Mouse (Mus musculus): ENCODE measurements at regions not wholly inside any gene's neighbourhood (a gene's known extent, or its start where the extent isn't known, plus 50 kb on each side); places are given as distances from the start of the nearest gene placed in this dataset.

DNA sequence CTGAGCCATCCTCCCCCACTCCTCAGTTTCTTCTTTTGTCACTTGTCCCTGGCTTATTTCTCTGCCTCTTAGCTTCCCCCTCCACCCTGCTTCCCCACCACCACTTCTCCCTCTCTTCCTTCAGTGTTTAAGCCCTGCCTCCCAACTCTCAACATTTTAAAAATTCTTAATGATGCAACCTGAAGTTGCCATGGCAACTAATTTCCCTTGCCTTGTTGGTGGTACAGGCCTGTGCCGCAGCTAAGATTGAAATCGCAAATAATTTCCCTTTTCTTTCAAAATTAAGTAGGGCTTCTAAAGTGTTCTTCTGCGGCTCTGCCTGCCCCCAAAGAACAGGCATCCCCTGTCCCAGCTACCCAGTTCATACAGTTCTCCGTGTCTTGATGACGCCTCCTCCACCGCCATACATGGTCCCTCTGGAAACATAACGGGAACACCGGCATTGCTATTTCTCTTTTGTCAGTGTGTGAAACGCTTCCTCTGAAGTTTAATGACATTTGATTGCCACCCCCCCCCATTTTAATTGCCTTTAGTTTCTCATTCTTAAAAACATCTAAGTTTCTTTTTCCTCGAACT lies 92.6 kb upstream of the Vrk1 start:
- TF ChIP-seq POLR2A (IDR thresholded peaks at IDR 0.05; ENCODE audit: borderline replicate concordance, insufficient read depth, low read length) (no peak), CTCF (IDR thresholded peaks at IDR 0.05; ENCODE audit: borderline replicate concordance, insufficient read depth, low read depth, low read length) (no peak)
- H3K4me1 ChIP-seq (ENCODE audit: control insufficient read depth, insufficient read depth, low read length), result no peaks in the 10 kb centered on the region
- H3K27me3 ChIP-seq (ENCODE audit: control insufficient read depth, insufficient read depth, low read length), result no peaks in the 10 kb centered on the region; the same call in 1 of the 2 replicates
- H3K4me3 ChIP-seq (replicated peaks; ENCODE audit: insufficient read depth, low read depth, low read length), result no peak overlapping the region
- WGBS, result 82% methylated on average over 10 of the region's 10 CpGs
- DNase-seq, result no peak
- no peak overlapping the region for H3K27ac ChIP-seq (ENCODE audit: insufficient read depth, low read length)

DNA sequence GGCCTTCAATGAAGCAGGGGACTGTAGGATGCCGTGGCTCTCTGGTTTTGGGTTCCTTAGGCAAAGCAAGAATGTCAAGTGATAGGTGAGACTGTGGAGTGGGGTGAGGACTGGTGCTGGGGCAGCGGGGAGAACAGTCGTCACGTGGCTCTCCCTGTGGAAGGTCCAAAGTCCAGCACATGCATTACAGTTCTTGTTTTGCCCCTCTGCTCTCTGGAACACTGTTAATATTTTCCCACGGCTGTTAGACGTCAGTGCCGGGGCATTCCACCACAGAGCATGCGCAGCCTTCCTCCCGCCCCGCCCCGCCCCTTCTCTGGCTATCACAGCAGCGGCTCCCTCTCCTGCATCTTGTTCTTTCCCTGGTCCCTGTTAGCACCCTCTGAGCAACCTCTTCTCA lies 91.3 kb upstream of the Vrk1 start:
- TF ChIP-seq CTCF (IDR thresholded peaks at IDR 0.05; ENCODE audit: borderline replicate concordance, insufficient read depth, low read depth, low read length), result no peak
- TF ChIP-seq POLR2A (IDR thresholded peaks at IDR 0.05; ENCODE audit: borderline replicate concordance, insufficient read depth, low read length), result no peak
- H3K27me3 ChIP-seq (ENCODE audit: control insufficient read depth, insufficient read depth, low read length), result no peaks in the 10 kb centered on the region; the same call in 1 of the 2 replicates
- DNase-seq, result no peak
- 73% methylated on average over 12 of the region's 12 CpGs for WGBS
- H3K27ac ChIP-seq (ENCODE audit: insufficient read depth, low read length), result no peak overlapping the region
- H3K4me3 ChIP-seq (replicated peaks; ENCODE audit: insufficient read depth, low read depth, low read length), result no peak overlapping the region
- H3K4me1 ChIP-seq (ENCODE audit: control insufficient read depth, insufficient read depth, low read length), result no peaks in the 10 kb centered on the region

DNA sequence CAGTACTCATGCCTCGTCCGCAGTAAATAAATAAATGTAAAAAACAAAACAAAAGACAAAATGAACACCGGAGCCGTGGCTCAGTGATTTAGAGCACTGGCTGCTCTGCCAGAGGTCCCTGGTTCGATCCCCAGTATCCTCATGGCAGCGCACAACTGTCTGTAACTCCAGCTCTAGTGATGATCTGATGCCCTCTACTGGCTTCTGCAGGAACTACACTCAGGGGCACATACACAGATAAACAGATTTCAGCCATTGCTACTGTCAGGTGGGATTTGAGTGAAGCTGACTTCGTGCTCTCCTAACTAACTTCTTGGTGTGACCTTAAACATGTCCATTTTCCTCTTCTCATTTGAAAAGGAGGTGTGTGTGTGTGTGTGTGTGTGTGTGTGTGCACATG lies 82.8 kb upstream of the Vrk1 start:
- no peak for DNase-seq
- Histone ChIP-seq H3K4me1 (ENCODE audit: control insufficient read depth, insufficient read depth, low read length) (no peaks in the 10 kb centered on the region), H3K27me3 (ENCODE audit: control insufficient read depth, insufficient read depth, low read length) (no peaks in the 10 kb centered on the region; the same call in 1 of the 2 replicates), H3K4me3 (replicated peaks; ENCODE audit: insufficient read depth, low read depth, low read length) (no peak overlapping the region), H3K27ac (ENCODE audit: insufficient read depth, low read length) (no peak overlapping the region)
- 96% methylated on average over 7 of the region's 7 CpGs for whole genome bisulfite sequencing
- no peak for TF ChIP-seq CTCF (IDR thresholded peaks at IDR 0.05; ENCODE audit: borderline replicate concordance, insufficient read depth, low read depth, low read length)
- no peak for TF ChIP-seq POLR2A (IDR thresholded peaks at IDR 0.05; ENCODE audit: borderline replicate concordance, insufficient read depth, low read length)

DNA sequence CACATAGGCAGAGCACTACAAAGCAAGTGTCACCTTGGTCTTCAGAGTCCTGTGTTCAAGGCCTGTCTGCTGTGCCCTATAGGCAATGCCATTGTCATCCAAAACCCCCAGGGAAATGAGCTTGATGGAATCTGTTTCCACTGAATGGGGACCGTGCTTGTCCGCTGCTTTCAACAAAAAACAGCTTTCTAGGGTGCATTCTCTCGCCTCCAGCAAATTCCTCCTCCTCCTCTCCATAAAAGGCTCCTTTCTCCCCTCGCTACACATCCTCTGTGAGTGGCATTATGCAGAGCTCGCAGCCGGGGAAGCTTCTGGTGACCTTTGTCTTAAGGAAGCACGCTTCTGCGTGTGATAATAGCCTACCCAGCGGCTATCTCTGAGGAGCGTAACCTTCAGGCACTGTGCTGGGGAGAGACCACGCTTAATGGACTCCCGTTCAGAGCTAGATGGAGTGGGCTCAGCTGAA lies 80.5 kb upstream of the Vrk1 start:
- H3K4me3 ChIP-seq (replicated peaks; ENCODE audit: insufficient read depth, low read depth, low read length), result no peak overlapping the region
- no peak for DNase-seq
- WGBS, result 21% methylated on average over 12 of the region's 12 CpGs
- no peaks in the 10 kb centered on the region; the same call in 1 of the 2 replicates for H3K27me3 ChIP-seq (ENCODE audit: control insufficient read depth, insufficient read depth, low read length)
- H3K27ac ChIP-seq (ENCODE audit: insufficient read depth, low read length), result no peak overlapping the region
- no peak for TF ChIP-seq POLR2A (IDR thresholded peaks at IDR 0.05; ENCODE audit: borderline replicate concordance, insufficient read depth, low read length)
- TF ChIP-seq CTCF (IDR thresholded peaks at IDR 0.05; ENCODE audit: borderline replicate concordance, insufficient read depth, low read depth, low read length), result no peak
- no peaks in the 10 kb centered on the region for H3K4me1 ChIP-seq (ENCODE audit: control insufficient read depth, insufficient read depth, low read length)

DNA sequence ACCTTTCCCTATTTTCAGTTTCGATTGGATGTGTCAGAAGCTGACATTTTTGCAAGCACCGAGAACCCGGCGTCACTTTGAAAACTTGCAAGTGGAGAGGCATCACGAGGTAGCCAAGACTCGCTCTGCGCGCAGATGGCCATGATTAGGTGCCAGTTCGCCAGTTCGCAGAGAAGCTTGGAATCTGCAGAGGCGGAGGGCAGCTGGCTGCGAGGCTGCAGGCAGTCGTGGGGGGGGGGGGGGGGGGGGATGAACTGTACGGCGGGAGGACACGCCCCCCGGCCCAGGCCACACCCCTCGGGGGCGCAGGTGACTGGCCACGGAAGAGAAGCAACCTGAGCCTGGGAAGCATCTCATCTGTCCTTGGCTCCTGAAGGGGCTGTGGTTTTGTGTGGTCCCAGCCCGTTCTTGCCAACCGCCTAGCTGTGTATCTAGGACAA lies 74.6 kb upstream of the Vrk1 start:
- 3% methylated on average over 17 of the region's 22 CpGs for WGBS
- Histone ChIP-seq H3K27me3 (ENCODE audit: control insufficient read depth, insufficient read depth, low read length) (no peaks in the 10 kb centered on the region; the same call in 1 of the 2 replicates), H3K4me1 (ENCODE audit: control insufficient read depth, insufficient read depth, low read length) (no peaks in the 10 kb centered on the region), H3K27ac (ENCODE audit: insufficient read depth, low read length) (no peak overlapping the region), H3K4me3 (replicated peaks; ENCODE audit: insufficient read depth, low read depth, low read length) (no peak overlapping the region)
- DNase-seq, result no peak
- TF ChIP-seq POLR2A (IDR thresholded peaks at IDR 0.05; ENCODE audit: borderline replicate concordance, insufficient read depth, low read length) (no peak), CTCF (IDR thresholded peaks at IDR 0.05; ENCODE audit: borderline replicate concordance, insufficient read depth, low read depth, low read length) (no peak)

DNA sequence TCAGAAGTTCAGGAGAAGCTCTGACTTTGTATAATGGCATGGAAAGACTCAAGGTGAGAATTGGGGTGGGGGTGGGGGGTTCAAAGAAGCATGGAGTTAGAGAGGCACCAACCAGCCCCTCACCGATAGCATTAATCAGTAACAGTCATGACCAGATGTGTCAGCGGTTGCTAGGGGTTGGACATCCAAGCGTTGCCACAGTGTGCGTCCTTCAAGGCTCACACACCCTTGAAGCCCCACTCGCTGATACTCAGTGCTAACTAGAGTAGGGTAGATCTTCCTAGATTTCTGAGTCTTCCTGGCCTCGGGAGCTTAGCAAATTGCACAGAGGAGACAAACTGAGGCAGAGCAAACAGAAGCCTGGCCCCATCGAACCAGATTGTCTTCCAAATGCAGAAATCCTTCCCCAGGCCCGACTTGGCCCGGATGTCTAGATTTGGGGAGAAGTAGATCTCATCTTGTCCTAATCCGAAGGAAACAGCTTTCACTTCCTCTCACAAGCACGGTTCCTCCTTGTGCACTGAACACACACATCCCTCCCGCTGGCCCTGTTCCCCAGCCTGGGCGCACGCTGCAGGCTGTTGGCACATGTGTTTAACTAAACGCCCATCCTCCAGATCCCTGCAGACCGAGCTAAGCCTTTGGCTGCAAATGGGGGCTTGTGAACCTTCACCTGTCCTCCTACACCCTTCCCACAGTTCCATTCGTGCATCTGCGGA lies 73.1 kb upstream of the Vrk1 start:
- no peak for TF ChIP-seq POLR2A (IDR thresholded peaks at IDR 0.05; ENCODE audit: borderline replicate concordance, insufficient read depth, low read length)
- TF ChIP-seq CTCF (IDR thresholded peaks at IDR 0.05; ENCODE audit: borderline replicate concordance, insufficient read depth, low read depth, low read length), result no peak
- no peak for DNase-seq
- Histone ChIP-seq H3K4me3 (replicated peaks; ENCODE audit: insufficient read depth, low read depth, low read length) (no peak overlapping the region), H3K27me3 (ENCODE audit: control insufficient read depth, insufficient read depth, low read length) (no peaks in the 10 kb centered on the region; the same call in 1 of the 2 replicates), H3K27ac (ENCODE audit: insufficient read depth, low read length) (no peak overlapping the region), H3K4me1 (ENCODE audit: control insufficient read depth, insufficient read depth, low read length) (no peaks in the 10 kb centered on the region)
- 52% methylated on average over 18 of the region's 18 CpGs for WGBS

DNA sequence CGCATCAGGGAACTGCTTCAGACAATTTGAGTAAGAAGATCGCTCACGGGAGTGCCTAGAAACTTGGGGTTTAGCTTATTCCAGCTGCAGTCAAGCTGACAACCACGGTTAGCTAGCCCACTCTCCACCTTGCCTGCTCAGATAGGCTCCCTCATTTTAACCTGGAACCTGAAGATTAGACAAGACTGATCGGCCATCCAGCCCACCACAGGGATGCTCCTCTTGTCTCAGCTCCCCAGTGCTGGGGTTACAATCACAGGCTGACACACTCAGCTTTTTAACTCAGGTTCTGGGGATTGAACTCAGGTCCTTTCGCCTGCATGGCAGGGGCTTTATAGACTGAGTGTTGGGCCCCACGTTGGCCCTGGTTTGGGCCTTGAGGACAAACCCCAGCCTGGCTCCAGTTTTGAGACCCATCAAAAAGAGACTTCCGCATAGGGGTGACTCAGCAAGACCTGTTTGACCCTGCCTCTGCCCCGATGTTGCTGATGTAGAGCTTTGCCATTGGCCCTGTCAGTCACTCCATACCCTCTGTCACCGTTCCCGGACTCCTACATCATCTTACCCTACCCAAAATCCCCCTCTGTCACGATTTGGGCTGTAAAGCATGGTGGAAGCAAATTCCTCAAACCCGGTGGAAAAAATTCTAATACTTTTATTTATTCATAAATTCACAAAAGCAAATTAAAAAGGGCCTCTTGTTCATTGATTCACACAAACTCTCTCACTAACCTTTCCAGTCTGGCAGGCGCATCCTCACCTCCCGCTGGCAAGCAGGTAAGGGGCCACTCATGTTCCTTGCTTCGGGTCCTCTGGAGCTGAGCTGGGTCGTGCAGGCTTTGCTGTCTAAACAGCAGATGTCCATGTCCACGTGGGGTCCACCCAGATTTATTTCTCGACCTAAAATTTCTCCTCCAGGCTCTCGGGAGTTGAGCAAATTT lies 67.6 kb upstream of the Vrk1 start:
- Histone ChIP-seq H3K27ac (ENCODE audit: insufficient read depth, low read length) (no peak overlapping the region), H3K4me3 (replicated peaks; ENCODE audit: insufficient read depth, low read depth, low read length) (no peak overlapping the region), H3K27me3 (ENCODE audit: control insufficient read depth, insufficient read depth, low read length) (peaks cover 2% of the 10 kb centered on the region; the same call in 1 of the 2 replicates), H3K4me1 (ENCODE audit: control insufficient read depth, insufficient read depth, low read length) (no peaks in the 10 kb centered on the region)
- TF ChIP-seq POLR2A (IDR thresholded peaks at IDR 0.05; ENCODE audit: borderline replicate concordance, insufficient read depth, low read length) (no peak), CTCF (IDR thresholded peaks at IDR 0.05; ENCODE audit: borderline replicate concordance, insufficient read depth, low read depth, low read length) (no peak)
- DNase-seq, result no peak
- WGBS, result 67% methylated on average over 20 of the region's 20 CpGs

Data from cerebellum, adult 2 months (tissue).